12 mouse cellular contexts compared by ENCODE assay signal in the genomic region with DNA sequence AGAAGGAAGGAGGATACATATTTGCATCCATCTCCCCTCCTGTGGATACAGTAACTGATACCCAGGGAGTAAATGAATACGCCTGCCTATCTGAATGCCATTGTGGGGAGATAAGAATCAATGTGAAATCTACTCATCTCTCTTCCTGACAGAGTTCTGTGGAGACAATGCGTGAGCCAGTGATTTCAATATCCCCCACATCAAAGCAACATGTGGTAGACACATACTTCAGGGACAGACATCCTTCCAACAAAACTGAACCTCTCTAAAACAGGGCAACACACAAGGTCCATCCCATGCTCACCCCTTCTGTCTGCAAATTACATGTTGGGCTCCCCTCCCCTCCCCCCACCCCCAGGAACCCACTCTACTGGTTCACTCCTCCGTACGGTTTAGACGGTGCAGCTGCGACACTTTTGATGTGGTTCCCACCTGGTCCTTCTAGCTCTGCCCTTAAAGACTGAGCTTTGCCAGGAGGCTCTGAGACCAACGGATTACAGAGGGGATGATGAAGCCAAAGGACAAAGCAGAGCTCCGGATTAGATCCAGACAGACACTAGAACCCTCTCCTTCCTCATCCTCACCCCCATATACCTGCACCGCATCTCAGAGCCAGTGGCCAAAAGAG. TPM values are rescaled to one million over a fixed set of nuclear protein-coding genes. Genes with fewer than 3 reads are reported as not detected.
DNase-seq lines count a peak whose midpoint lies in the region; ATAC-seq and TF ChIP-seq lines count a peak whose summit lies in the region.
"Had no signal": no experiment of that assay in that cellular context is flagged by ENCODE, and none has a peak within 500 bp of the region (broad histone marks: within the 10 kb centered on the region; RNA-seq: fewer than 3 reads in every experiment).

No protein-coding gene starts in this region.

- peak; percentile 79 for DNase-seq in CD4-positive helper T cell, adult 2 months (ENCODE audit: low read depth, low spot score)
- no peak for DNase-seq in embryonic facial prominence, embryonic 10.5 days (ENCODE audit: low spot score)
- no peak for DNase-seq in midbrain, postnatal 0 days (ENCODE audit: low spot score)
- no peak for DNase-seq in cerebellum, postnatal 10 days
- no peak for DNase-seq in spleen, postnatal 14 days (ENCODE audit: low spot score in 2 of 2)
- DNase-seq in lung, postnatal 14 days: no peak
- DNase-seq: layer of hippocampus, postnatal 36 days; lung, adult 18-20 months had no signal

- H3K9me3 ChIP-seq in embryonic facial prominence, embryonic 10.5 days: no peaks in the 10 kb centered on the region
- H3K9me3 ChIP-seq in hindbrain, embryonic 13.5 days: no peaks in the 10 kb centered on the region
- no peaks in the 10 kb centered on the region for H3K9me3 ChIP-seq in midbrain, postnatal 0 days (ENCODE audit: low read length)
- H3K9me3 ChIP-seq in intestine, embryonic 15.5 days: no peaks in the 10 kb centered on the region

- H3K4me3 ChIP-seq in embryonic facial prominence, embryonic 10.5 days: peak overlapping the region; percentile 37; the same call in 1 of the 2 replicates
- H3K4me3 ChIP-seq in hindbrain, embryonic 13.5 days: 0 out of 2 replicates have a peak overlapping the region, but pooled peaks have one; percentile 1
- no peak overlapping the region for H3K4me3 ChIP-seq in midbrain, postnatal 0 days (ENCODE audit: low read depth, low read length)
- no peak overlapping the region for H3K4me3 ChIP-seq in intestine, embryonic 15.5 days (replicated peaks)

- no peaks in the 10 kb centered on the region for H3K27me3 ChIP-seq in embryonic facial prominence, embryonic 10.5 days (replicated peaks; ENCODE audit: low read depth, poor library complexity, severe bottlenecking)
- no peaks in the 10 kb centered on the region for H3K27me3 ChIP-seq in hindbrain, embryonic 13.5 days
- no peaks in the 10 kb centered on the region for H3K27me3 ChIP-seq in midbrain, postnatal 0 days (ENCODE audit: insufficient read depth, low read length)
- H3K27me3 ChIP-seq in intestine, embryonic 15.5 days (replicated peaks): no peaks in the 10 kb centered on the region

- H3K36me3 ChIP-seq in embryonic facial prominence, embryonic 10.5 days (replicated peaks): peaks cover 62% of the 10 kb centered on the region
- peaks cover 27% of the 10 kb centered on the region for H3K36me3 ChIP-seq in hindbrain, embryonic 13.5 days
- H3K36me3 ChIP-seq in midbrain, postnatal 0 days (ENCODE audit: insufficient read depth, low read length): peaks cover 19% of the 10 kb centered on the region
- H3K36me3 ChIP-seq in intestine, embryonic 15.5 days: peaks cover 3% of the 10 kb centered on the region; the same call in 1 of the 2 replicates

- no peak for ATAC-seq in hindbrain, embryonic 13.5 days (ENCODE audit: low FRiP score)
- ATAC-seq in midbrain, postnatal 0 days (ENCODE audit: low FRiP score): no peak
- no peak for ATAC-seq in intestine, embryonic 15.5 days
- ATAC-seq: intestine, postnatal 0 days had no signal

- H3K9ac ChIP-seq in hindbrain, embryonic 13.5 days: peak overlapping the region; percentile 64
- no peak overlapping the region for H3K9ac ChIP-seq in midbrain, postnatal 0 days (replicated peaks; ENCODE audit: low read length, poor library complexity, severe bottlenecking)
- H3K9ac ChIP-seq in intestine, embryonic 15.5 days: no peak overlapping the region; the same call in 1 of the 2 replicates

- H3K27ac ChIP-seq in embryonic facial prominence, embryonic 10.5 days (replicated peaks): peak overlapping the region; percentile 78
- H3K27ac ChIP-seq in hindbrain, embryonic 13.5 days: peak overlapping the region; percentile 93
- no peak overlapping the region for H3K27ac ChIP-seq in midbrain, postnatal 0 days (ENCODE audit: low read depth, low read length)
- no peak overlapping the region for H3K27ac ChIP-seq in intestine, embryonic 15.5 days

- peak overlapping the region; percentile 45 for H3K4me2 ChIP-seq in hindbrain, embryonic 13.5 days
- H3K4me2 ChIP-seq in midbrain, postnatal 0 days (ENCODE audit: low read depth, low read length, poor library complexity, severe bottlenecking): peak overlapping the region; percentile 12
- no peak overlapping the region for H3K4me2 ChIP-seq in intestine, embryonic 15.5 days (replicated peaks)

- 71% methylated on average over 9 of the region's 9 CpGs for WGBS in embryonic facial prominence, embryonic 10.5 days
- WGBS in hindbrain, embryonic 13.5 days: 31% methylated on average over 9 of the region's 9 CpGs
- WGBS in midbrain, postnatal 0 days: 25% methylated on average over 9 of the region's 9 CpGs
- WGBS in intestine, embryonic 15.5 days: 68% methylated on average over 9 of the region's 9 CpGs

- H3K4me1 ChIP-seq in embryonic facial prominence, embryonic 10.5 days: peaks cover 78% of the 10 kb centered on the region
- peaks cover 95% of the 10 kb centered on the region for H3K4me1 ChIP-seq in hindbrain, embryonic 13.5 days (replicated peaks)
- peaks cover 37% of the 10 kb centered on the region for H3K4me1 ChIP-seq in midbrain, postnatal 0 days (ENCODE audit: insufficient read depth, low read length)
- peaks cover 32% of the 10 kb centered on the region for H3K4me1 ChIP-seq in intestine, embryonic 15.5 days (replicated peaks)

- no peak for TF ChIP-seq CTCF in midbrain, postnatal 0 days (IDR thresholded peaks at IDR 0.05)

RNA-seq across cellular contexts. Expression of a gene that starts 12.8 kb away (rescaled TPM):
- polyA plus RNA-seq in embryonic facial prominence, embryonic 10.5 days (2016; fragmentation: Nextera tagmentation; extraction: Ambion mirVana): 28.3 and 35.3 TPM in 2 replicates
- 49.4 and 52.1 TPM in 2 replicates for polyA plus RNA-seq in hindbrain, embryonic 13.5 days (2015; fragmentation: Nextera tagmentation; extraction: Ambion mirVana)
- total RNA-seq in midbrain, postnatal 0 days (2014; rRNA removed): 85.8 and 115 TPM in 2 replicates
- polyA plus RNA-seq in midbrain, postnatal 0 days (2015; fragmentation: Nextera tagmentation; extraction: Ambion mirVana): 43.1 and 44.2 TPM in 2 replicates
- polyA plus RNA-seq in intestine, embryonic 15.5 days (2015; fragmentation: Nextera tagmentation; extraction: Ambion mirVana): 8.9 and 10.1 TPM in 2 replicates

RNA-seq across cellular contexts. Expression of a gene that starts 41.9 kb away (rescaled TPM):
- 4.1 and 4.7 TPM in 2 replicates for polyA plus RNA-seq in embryonic facial prominence, embryonic 10.5 days (2016; fragmentation: Nextera tagmentation; extraction: Ambion mirVana)
- 8.1 and 9.8 TPM in 2 replicates for polyA plus RNA-seq in hindbrain, embryonic 13.5 days (2015; fragmentation: Nextera tagmentation; extraction: Ambion mirVana)
- 0.38 and 3.6 TPM in 2 replicates for total RNA-seq in midbrain, postnatal 0 days (2014; rRNA removed)
- 0.12 TPM in 1 of 2 replicates, not detected in the other for polyA plus RNA-seq in midbrain, postnatal 0 days (2015; fragmentation: Nextera tagmentation; extraction: Ambion mirVana)
- 0.06 and 0.09 TPM in 2 replicates for polyA plus RNA-seq in intestine, embryonic 15.5 days (2015; fragmentation: Nextera tagmentation; extraction: Ambion mirVana)
- polyA plus RNA-seq: gonadal fat pad, adult 2 months; intestine, postnatal 0 days had no signal

Comparison
In these comparisons a context has a peak if more than half of its experiments do, and no peak if none do; other contexts are left out.
1. H3K27ac ChIP-seq: peak in embryonic facial prominence, embryonic 10.5 days (single experiment) and hindbrain, embryonic 13.5 days (single experiment); none in midbrain, postnatal 0 days (single experiment) and intestine, embryonic 15.5 days (single experiment).
2. H3K4me3 ChIP-seq: peak in embryonic facial prominence, embryonic 10.5 days (single experiment) and hindbrain, embryonic 13.5 days (single experiment); none in midbrain, postnatal 0 days (single experiment) and intestine, embryonic 15.5 days (single experiment).